Mouse (Mus musculus) layer of hippocampus, adult 2 months (tissue): ENCODE data around the gene Sarnp. TPM values are rescaled to one million over a fixed set of nuclear protein-coding genes. Genes with fewer than 3 reads are reported as not detected.

Source experiments
- DNase-seq, 2 experiments: peaks; one replicate each; pipeline ENCODE4 v3.0.0; 2022; ENCODE audit warnings: low spot score in 2 of 2
- H3K27ac ChIP-seq: fragments of 200-600 bp; 2 replicates; pipeline ENCODE4 v1.8.1; 2022
- H3K4me3 ChIP-seq: fragments of 200-600 bp; 2 replicates; pipeline ENCODE4 v1.8.1; 2022; ENCODE audit warnings: mild to moderate bottlenecking
- CTCF ChIP-seq: fragments of 200-600 bp; conservative IDR thresholded peaks from 2 replicates; pipeline ENCODE4 v1.8.1; 2022; ENCODE audit warnings: antibody characterized with exemption, mild to moderate bottlenecking, moderate library complexity
- total RNA-seq, 2 experiments: library from RNA; stranded (reverse); gene quantifications; 2 replicates each; pipeline ENCODE4 v1.2.3; 2021

Sarnp gene
- total RNA-seq, 2 experiments from 2014 or later, result 39.3 to 42.2 TPM

DNA sequence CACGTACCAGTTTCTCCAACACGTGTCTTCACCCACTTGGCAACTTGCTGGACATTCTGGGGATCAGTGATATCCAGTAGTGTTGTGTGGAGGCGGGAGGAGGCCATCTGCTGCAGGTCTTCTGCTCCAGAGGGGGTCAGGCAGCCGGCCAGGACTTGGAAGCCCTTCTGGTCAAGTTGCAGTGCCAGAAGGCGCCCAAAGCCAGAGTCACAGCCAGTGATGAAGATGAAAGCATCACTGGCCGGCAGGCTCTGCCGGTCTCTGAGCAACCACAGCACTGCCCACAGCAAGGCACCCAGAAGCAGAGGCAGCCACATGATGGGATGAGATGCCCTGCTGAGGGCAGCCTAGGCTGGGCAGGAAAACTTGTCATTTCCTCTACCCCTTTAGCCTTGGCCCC is 101.1 kb downstream of the Sarnp start:
- DNase-seq, result no peak
- H3K4me3 ChIP-seq, result no peak overlapping the region
- peak overlapping the region; percentile 98 for H3K27ac ChIP-seq
- TF ChIP-seq CTCF, result no peak

DNA sequence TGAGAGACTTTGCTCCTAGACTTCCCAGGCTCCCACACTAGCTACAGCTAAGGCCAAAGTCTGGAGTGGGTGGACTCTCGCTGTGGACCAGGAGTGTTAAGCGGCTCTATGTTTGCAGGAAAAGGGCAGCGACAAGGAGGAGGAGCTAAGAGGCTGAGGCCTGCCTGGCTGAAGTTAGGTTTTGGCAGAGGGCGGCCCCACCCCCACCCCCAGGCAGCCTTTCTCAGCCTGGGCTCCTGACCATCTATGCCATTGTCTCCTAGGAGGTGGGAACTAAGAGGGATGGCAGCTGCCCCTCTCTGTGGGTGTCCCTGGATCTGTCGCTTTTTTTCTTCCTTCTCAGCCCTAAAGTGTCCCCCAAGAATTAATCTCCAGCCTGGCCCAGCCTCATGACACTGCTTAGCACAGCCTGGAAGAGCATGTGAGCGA is 102.1 kb downstream of the Sarnp start:
- no peak overlapping the region for H3K4me3 ChIP-seq
- TF ChIP-seq CTCF, result no peak
- peak overlapping the region; percentile 98 for H3K27ac ChIP-seq
- no peak for DNase-seq

DNA sequence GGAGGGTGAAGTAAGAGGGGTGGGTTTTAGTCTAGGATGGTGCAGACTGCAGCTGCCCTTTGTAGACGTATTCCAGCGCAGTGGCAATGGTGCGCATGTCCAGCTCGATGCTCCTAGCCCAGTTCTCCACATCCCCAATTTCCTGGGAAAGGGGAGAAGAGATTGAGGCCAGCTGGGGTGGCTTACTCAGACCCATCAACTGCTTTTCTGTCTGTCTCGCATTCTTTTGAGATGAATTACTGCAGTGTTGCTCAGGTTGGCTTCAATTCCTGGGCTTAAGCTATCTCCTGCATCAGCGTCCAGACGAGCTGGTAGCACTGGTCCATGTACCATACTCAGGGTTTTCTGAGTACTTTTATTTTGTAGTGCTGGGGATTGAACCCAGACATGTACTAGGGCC is 102.8 kb downstream of the Sarnp start:
- Histone ChIP-seq H3K4me3 (no peak overlapping the region), H3K27ac (peak overlapping the region; percentile 98)
- no peak for DNase-seq
- TF ChIP-seq CTCF, result no peak

GRCm38 (mm10) chr10:128920736-128921161 is 103.6 kb downstream of the Sarnp start:
- H3K27ac ChIP-seq, result peak overlapping the region; percentile 98
- TF ChIP-seq CTCF, result no peak

DNA sequence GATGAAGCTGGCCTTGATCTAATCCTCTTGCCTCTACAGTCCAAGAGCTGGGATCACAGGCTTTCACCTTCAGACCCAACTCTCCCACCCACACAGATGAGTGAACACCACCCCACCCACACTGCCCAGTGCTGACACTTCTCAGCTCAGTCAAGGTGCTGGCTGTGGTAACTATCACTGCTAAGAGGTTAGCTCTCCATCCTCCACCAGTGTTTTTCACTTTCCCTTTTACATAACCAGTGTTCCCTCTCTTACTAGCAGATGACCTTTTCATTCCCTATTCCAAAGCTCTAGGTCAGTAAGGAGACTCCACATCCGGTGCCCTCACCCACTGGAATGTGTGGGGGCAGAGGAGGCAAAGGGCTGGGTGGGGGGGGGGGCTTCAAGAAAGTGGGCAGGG is 104.1 kb downstream of the Sarnp start:
- Histone ChIP-seq H3K27ac (peak overlapping the region; percentile 98; the same call in 1 of the 2 replicates), H3K4me3 (no peak overlapping the region)
- no peak for TF ChIP-seq CTCF
- no peak for DNase-seq

More at GRCm38 (mm10) chr10:128920736-128921161, 103.6 kb downstream of the Sarnp start:
- H3K4me3 ChIP-seq, result no peak overlapping the region
- DNase-seq, result no peak

DNA sequence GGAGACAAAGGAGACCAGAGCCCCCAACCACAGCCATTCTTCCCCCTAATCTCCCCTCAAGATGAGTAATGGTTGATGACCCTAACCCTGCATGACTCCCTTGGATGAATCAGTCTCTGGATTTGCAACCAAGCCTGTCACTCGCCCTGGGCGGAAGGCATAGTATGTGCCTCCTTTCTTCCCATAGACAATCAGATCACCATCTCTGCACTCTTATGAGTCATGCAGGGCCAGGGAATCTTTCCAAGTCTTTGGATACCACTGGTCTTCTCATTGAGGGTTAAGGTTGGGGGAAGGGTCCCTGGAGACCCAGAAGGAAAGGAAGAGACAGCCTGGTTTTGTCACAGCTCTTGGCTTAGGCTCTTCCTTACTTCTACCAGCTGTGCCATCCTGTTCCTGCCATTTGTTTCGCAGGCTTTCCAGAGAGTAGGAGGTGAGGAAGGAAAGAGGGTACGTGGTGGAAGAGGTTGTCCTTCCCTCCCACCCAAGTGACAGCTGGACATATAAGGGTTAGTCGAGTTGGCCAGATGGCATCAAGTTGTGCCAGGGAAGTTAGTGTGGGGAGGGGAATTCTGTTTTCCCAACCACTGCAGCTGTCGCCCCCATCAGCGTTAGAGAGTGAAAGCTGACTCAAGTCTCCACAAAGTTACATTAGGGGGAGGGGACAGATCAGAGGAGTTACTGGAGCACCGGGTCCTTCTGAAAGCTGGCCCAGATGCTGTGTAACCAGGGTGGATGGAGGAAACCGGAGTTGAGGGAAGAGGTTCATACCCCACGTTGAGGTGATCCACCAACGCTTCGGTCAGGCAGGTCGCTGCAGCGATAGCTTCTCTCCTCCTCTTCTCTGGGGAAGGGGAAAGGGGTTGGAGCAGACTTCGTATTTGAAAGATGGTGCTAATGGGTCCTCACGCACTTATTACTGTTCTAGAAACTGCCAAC is 105.0 kb downstream of the Sarnp start:
- Histone ChIP-seq H3K27ac (peak overlapping the region; percentile 98), H3K4me3 (peak overlapping the region; percentile 84)
- peak in 1 of 2 experiments; percentile 37 for DNase-seq
- TF ChIP-seq CTCF, result no peak

DNA sequence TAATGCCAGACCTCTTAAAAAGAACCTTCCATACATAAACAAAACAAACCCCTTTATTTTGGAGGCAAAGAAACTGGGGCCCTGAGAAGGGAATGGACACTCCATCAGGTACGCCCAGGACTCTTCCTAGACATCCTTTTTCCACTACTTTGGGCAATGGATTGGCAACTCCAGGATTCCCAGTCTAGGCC is 105.6 kb downstream of the Sarnp start, which contains the start of gene Rdh5:
Gene Rdh5 (minus strand): TSS at position 67 of the 191 bp plus-strand sequence.
- Histone ChIP-seq H3K4me3 (peak within 1 kb of the TSS; percentile 84), H3K27ac (peak within 1 kb of the TSS; percentile 98)
- TF ChIP-seq CTCF, result no peak
- DNase-seq, result no peak

DNA sequence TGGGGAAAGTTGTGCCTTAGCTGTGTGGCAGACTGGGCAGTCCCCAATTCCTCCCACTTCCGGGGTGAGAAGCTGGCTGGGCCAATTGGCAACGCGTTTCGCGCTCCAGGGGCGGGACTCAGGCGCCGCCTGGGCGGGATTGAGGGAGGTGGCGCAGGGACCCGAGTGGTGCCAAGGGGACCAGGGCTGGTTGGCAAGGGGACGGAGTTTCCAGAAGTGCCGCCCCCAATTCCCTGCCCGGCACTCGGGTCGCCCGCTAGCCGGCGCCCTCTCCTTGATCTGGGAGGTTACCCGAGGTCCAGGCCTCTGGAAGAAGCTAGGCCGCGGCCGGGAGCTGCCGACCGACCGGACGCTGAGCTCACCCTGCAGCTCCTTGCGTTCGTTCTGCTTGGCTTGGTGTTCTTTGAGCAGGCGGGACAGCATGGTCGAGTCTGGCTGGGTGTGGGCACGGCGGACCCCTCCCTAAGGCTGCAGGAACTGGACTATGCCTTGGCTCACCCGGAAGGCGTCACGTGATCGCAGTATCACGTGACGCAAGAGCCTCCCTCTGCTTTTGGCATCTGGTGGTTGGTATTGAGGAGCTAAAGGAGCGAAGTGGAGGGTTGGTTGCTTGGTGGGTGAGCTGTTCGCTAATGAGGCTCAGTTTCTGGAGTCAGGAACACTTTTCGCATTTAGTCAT is 106.0 kb downstream of the Sarnp start:
- peak; percentile 96 to 97 for DNase-seq
- H3K4me3 ChIP-seq, result peak overlapping the region; percentile 84
- peak; percentile 71 for TF ChIP-seq CTCF
- H3K27ac ChIP-seq, result peak overlapping the region; percentile 98

DNA sequence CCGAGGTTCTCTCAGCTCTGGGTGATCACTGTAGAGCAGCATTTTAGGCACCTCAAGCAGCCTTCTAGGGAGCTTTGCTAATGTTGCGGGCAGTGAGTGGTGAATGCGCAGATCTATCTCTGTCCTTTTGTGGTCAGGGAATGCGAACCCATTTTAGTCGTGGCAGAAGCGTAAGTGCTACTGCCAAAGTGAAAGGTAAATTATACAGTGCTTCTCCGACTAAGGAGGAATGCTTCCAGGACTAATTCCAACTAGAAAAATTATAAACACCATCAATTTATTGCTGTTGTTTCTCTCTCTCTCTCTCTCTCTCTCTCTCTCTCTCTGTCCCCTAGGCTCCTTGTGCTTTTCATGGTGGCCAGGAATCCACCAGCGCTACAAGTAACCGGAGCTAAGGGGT is 106.8 kb downstream of the Sarnp start, which contains the start of gene Bloc1s1:
Gene Bloc1s1 (minus strand): TSS at position 101 of the 400 bp plus-strand sequence.
- no peak for TF ChIP-seq CTCF
- Histone ChIP-seq H3K4me3 (peak within 1 kb of the TSS; percentile 84), H3K27ac (peak within 1 kb of the TSS; percentile 98)
- no peak for DNase-seq

Other genes starting within 250 kb of the Sarnp start
- gene Erbb3, start 227.7 kb upstream of the Sarnp start, total RNA-seq, result 1 to 10 TPM; 5.7 to 5.9 TPM
- gene Rps26, start 190.6 kb upstream of the Sarnp start, total RNA-seq, result 100 to 1,000 TPM; 283 to 303 TPM
- gene Ikzf4, start 171.3 kb upstream of the Sarnp start, total RNA-seq, result 10 to 100 TPM; 16.7 to 18.7 TPM
- gene Suox, start 143.3 kb upstream of the Sarnp start, total RNA-seq, result 10 to 100 TPM; 12.5 to 12.6 TPM
- gene Rab5b, start 121.1 kb upstream of the Sarnp start, total RNA-seq, result 100 to 1,000 TPM; 126 to 134 TPM
- gene Pmel, start 113.1 kb upstream of the Sarnp start, total RNA-seq, result under 1 TPM; 0.33 to 0.34 TPM
- gene Cdk2, start 112.3 kb upstream of the Sarnp start, total RNA-seq, result 1 to 10 TPM; 2.0 to 3.0 TPM
- 10 to 100 TPM; 11.4 to 11.5 TPM for gene Dgka, start 72.5 kb upstream of the Sarnp start, total RNA-seq
- 10 to 100 TPM; 22.0 to 30.6 TPM for gene Pym1, start 69.4 kb upstream of the Sarnp start, total RNA-seq
- gene Mmp19, start 26.4 kb upstream of the Sarnp start, total RNA-seq, result under 1 TPM; 0.61 to 0.84 TPM
- gene Dnajc14, start 13.3 kb upstream of the Sarnp start, total RNA-seq, result 10 to 100 TPM; 65.5 to 73.3 TPM
- gene Tmem198b, start 13.0 kb upstream of the Sarnp start, total RNA-seq, result 10 to 100 TPM in 1 of 2 experiments, 1 to 10 TPM in 1; 9.4 to 10.9 TPM
- gene Ormdl2, start 4.3 kb downstream of the Sarnp start, total RNA-seq, result 1 to 10 TPM; 6.7 to 8.4 TPM
- gene Gdf11, start 74.4 kb downstream of the Sarnp start, total RNA-seq, result 10 to 100 TPM; 20.5 to 21.9 TPM
- gene Cd63, start 83.7 kb downstream of the Sarnp start, total RNA-seq, result 10 to 100 TPM; 71.0 to 81.9 TPM
- 1 to 10 TPM; 4.3 to 8.4 TPM for gene Rdh5, start 105.6 kb downstream of the Sarnp start, total RNA-seq
- gene Bloc1s1, start 106.7 kb downstream of the Sarnp start, total RNA-seq, result 100 to 1,000 TPM in 1 of 2 experiments, 10 to 100 TPM in 1; 88.5 to 102 TPM
- 10 to 100 TPM; 39.5 to 42.9 TPM for gene Itga7, start 116.5 kb downstream of the Sarnp start, total RNA-seq
- gene Mettl7b, start 143.7 kb downstream of the Sarnp start, total RNA-seq, result not detected
- gene Olfr9, start 172.1 kb downstream of the Sarnp start, total RNA-seq, result not detected
- gene Olfr763, start 193.5 kb downstream of the Sarnp start, total RNA-seq, result not detected
- gene Olfr764-ps1, start 222.6 kb downstream of the Sarnp start, total RNA-seq, result not detected
- gene Olfr765, start 232.7 kb downstream of the Sarnp start, total RNA-seq, result not detected